In genomic region chr5:113160320-113160719, GRCm38 (mm10) we compare ENCODE assay signal across 18 mouse cellular contexts.
DNase-seq lines count a peak whose midpoint lies in the region; ATAC-seq and TF ChIP-seq lines count a peak whose summit lies in the region.
"Had no signal": no experiment of that assay in that cellular context is flagged by ENCODE, and none has a peak within 500 bp of the region (broad histone marks: within the 10 kb centered on the region; RNA-seq: fewer than 3 reads in every experiment).

No protein-coding gene starts in this region.

- no peak overlapping the region for H3ac ChIP-seq in myocyte (ENCODE audit: control insufficient read depth, insufficient read length)

- no peaks in the 10 kb centered on the region for H3K27me3 ChIP-seq in forebrain, postnatal 0 days (ENCODE audit: insufficient read depth, low read length)
- no peaks in the 10 kb centered on the region for H3K27me3 ChIP-seq in forebrain, embryonic 11.5 days (ENCODE audit: control insufficient read depth, insufficient read depth, low read length)
- no peaks in the 10 kb centered on the region for H3K27me3 ChIP-seq in midbrain, postnatal 0 days (ENCODE audit: insufficient read depth, low read length)
- no peaks in the 10 kb centered on the region for H3K27me3 ChIP-seq in midbrain, embryonic 11.5 days (ENCODE audit: control insufficient read depth, insufficient read depth, low read length)
- H3K27me3 ChIP-seq in myocyte (ENCODE audit: control insufficient read depth, insufficient read depth, insufficient read length): no peaks in the 10 kb centered on the region
- H3K27me3 ChIP-seq: CH12.LX; limb, embryonic 15.5 days had no signal

- DNase-seq in forebrain, postnatal 0 days: no peak
- no peak for DNase-seq in forebrain, embryonic 11.5 days (ENCODE audit: low spot score)
- no peak for DNase-seq in layer of hippocampus, adult 2 months (ENCODE audit: low spot score in 2 of 2)
- no peak for DNase-seq in layer of hippocampus, postnatal 10 days (ENCODE audit: low spot score in 2 of 2)
- DNase-seq in midbrain, postnatal 0 days (ENCODE audit: low spot score): no peak
- no peak for DNase-seq in midbrain, embryonic 11.5 days (ENCODE audit: low spot score, missing footprints)
- DNase-seq: adrenal gland, postnatal 14 days; cerebellum, adult 11 months; gastrocnemius, adult 2 months; heart, postnatal 36 days; kidney, adult 8-10 months; kidney, postnatal 36 days; liver, postnatal 0 days; right cerebral cortex, postnatal 4 days; thymus, adult 2 months had no signal

- no peaks in the 10 kb centered on the region for H3K9me3 ChIP-seq in forebrain, postnatal 0 days (ENCODE audit: low read length)
- H3K9me3 ChIP-seq in forebrain, embryonic 11.5 days (ENCODE audit: control insufficient read depth, low read length): no peaks in the 10 kb centered on the region
- H3K9me3 ChIP-seq in midbrain, postnatal 0 days (ENCODE audit: low read length): no peaks in the 10 kb centered on the region
- no peaks in the 10 kb centered on the region for H3K9me3 ChIP-seq in midbrain, embryonic 11.5 days (ENCODE audit: control insufficient read depth, low read length)
- H3K9me3 ChIP-seq: limb, embryonic 15.5 days had no signal

- no peak for TF ChIP-seq POLR2A in myocyte (IDR thresholded peaks at IDR 0.05; ENCODE audit: insufficient read length, low read depth)

- no peaks in the 10 kb centered on the region for H3K4me1 ChIP-seq in forebrain, postnatal 0 days (ENCODE audit: insufficient read depth)
- peaks cover 9% of the 10 kb centered on the region; the same call in 1 of the 2 replicates for H3K4me1 ChIP-seq in forebrain, embryonic 11.5 days (replicated peaks; ENCODE audit: control insufficient read depth, insufficient read depth, low read length)
- peaks cover 2% of the 10 kb centered on the region; the same call in 1 of the 2 replicates for H3K4me1 ChIP-seq in midbrain, postnatal 0 days (ENCODE audit: insufficient read depth, low read length)
- H3K4me1 ChIP-seq in midbrain, embryonic 11.5 days (ENCODE audit: control insufficient read depth, insufficient read depth, low read length): peaks cover 17% of the 10 kb centered on the region

- H3K4me2 ChIP-seq in forebrain, postnatal 0 days (ENCODE audit: low read depth): no peak overlapping the region
- no peak overlapping the region for H3K4me2 ChIP-seq in forebrain, embryonic 11.5 days (ENCODE audit: low read depth, low read length, severe bottlenecking)
- H3K4me2 ChIP-seq in midbrain, postnatal 0 days (ENCODE audit: low read depth, low read length, poor library complexity, severe bottlenecking): no peak overlapping the region
- no peak overlapping the region for H3K4me2 ChIP-seq in midbrain, embryonic 11.5 days
- peak overlapping the region; percentile 80 for H3K4me2 ChIP-seq in myocyte (ENCODE audit: low read depth)
- H3K4me2 ChIP-seq: limb, embryonic 15.5 days had no signal

- no peak overlapping the region for H3K9ac ChIP-seq in forebrain, postnatal 0 days
- no peak overlapping the region for H3K9ac ChIP-seq in forebrain, embryonic 11.5 days (ENCODE audit: low read length)
- 0 out of 2 replicates have a peak overlapping the region, but pooled peaks have one; percentile 1 for H3K9ac ChIP-seq in midbrain, postnatal 0 days (replicated peaks; ENCODE audit: low read length, poor library complexity, severe bottlenecking)
- no peak overlapping the region for H3K9ac ChIP-seq in midbrain, embryonic 11.5 days (ENCODE audit: low read length)
- H3K9ac ChIP-seq: limb, embryonic 15.5 days; liver, postnatal 0 days had no signal

- no peaks in the 10 kb centered on the region for H3K36me3 ChIP-seq in forebrain, postnatal 0 days (ENCODE audit: insufficient read depth)
- no peaks in the 10 kb centered on the region for H3K36me3 ChIP-seq in forebrain, embryonic 11.5 days (ENCODE audit: control insufficient read depth, insufficient read depth, low read length)
- H3K36me3 ChIP-seq in midbrain, postnatal 0 days (ENCODE audit: insufficient read depth, low read length): no peaks in the 10 kb centered on the region
- no peaks in the 10 kb centered on the region for H3K36me3 ChIP-seq in midbrain, embryonic 11.5 days (ENCODE audit: control insufficient read depth, insufficient read depth, low read length)
- H3K36me3 ChIP-seq in myocyte (ENCODE audit: control insufficient read depth, insufficient read depth): no peaks in the 10 kb centered on the region
- H3K36me3 ChIP-seq: limb, embryonic 15.5 days had no signal

- TF ChIP-seq CTCF in forebrain, postnatal 0 days (IDR thresholded peaks at IDR 0.05; ENCODE audit: low read depth): no peak
- TF ChIP-seq CTCF in layer of hippocampus, adult 2 months (conservative IDR thresholded peaks at IDR 0.05): no peak
- no peak for TF ChIP-seq CTCF in midbrain, postnatal 0 days (IDR thresholded peaks at IDR 0.05)

- WGBS in forebrain, postnatal 0 days: 63% methylated on average over 10 of the region's 10 CpGs
- 77% methylated on average over 10 of the region's 10 CpGs for WGBS in forebrain, embryonic 11.5 days
- WGBS in midbrain, postnatal 0 days: 67% methylated on average over 10 of the region's 10 CpGs
- WGBS in midbrain, embryonic 11.5 days: 77% methylated on average over 10 of the region's 10 CpGs

- ATAC-seq in forebrain, postnatal 0 days: 0 out of 2 replicates have a peak, but pooled peaks have one; percentile 7
- no peak for ATAC-seq in forebrain, embryonic 11.5 days (replicated peaks; ENCODE audit: low FRiP score)
- no peak for ATAC-seq in midbrain, postnatal 0 days (ENCODE audit: low FRiP score)
- no peak for ATAC-seq in midbrain, embryonic 11.5 days (ENCODE audit: low FRiP score)
- ATAC-seq: liver, postnatal 0 days had no signal

- no peak overlapping the region for H3K27ac ChIP-seq in forebrain, postnatal 0 days (ENCODE audit: low read depth, low read length)
- no peak overlapping the region for H3K27ac ChIP-seq in forebrain, embryonic 11.5 days (ENCODE audit: low read depth, low read length)
- peak overlapping the region; percentile 79 for H3K27ac ChIP-seq in layer of hippocampus, adult 2 months
- no peak overlapping the region for H3K27ac ChIP-seq in midbrain, postnatal 0 days (ENCODE audit: low read depth, low read length)
- no peak overlapping the region for H3K27ac ChIP-seq in midbrain, embryonic 11.5 days (ENCODE audit: low read depth, low read length)
- H3K27ac ChIP-seq: gastrocnemius, adult 2 months had no signal

- H3K79me2 ChIP-seq in myocyte (ENCODE audit: control insufficient read depth, insufficient read depth): no peaks in the 10 kb centered on the region

- H3K4me3 ChIP-seq in forebrain, postnatal 0 days (ENCODE audit: low read depth, low read length): no peak overlapping the region
- no peak overlapping the region for H3K4me3 ChIP-seq in forebrain, embryonic 11.5 days (ENCODE audit: low read depth, low read length)
- peak overlapping the region; percentile 28; the same call in 1 of the 2 replicates for H3K4me3 ChIP-seq in layer of hippocampus, adult 2 months
- no peak overlapping the region for H3K4me3 ChIP-seq in midbrain, postnatal 0 days (ENCODE audit: low read depth, low read length)
- no peak overlapping the region for H3K4me3 ChIP-seq in midbrain, embryonic 11.5 days (ENCODE audit: low read depth, low read length)
- no peak overlapping the region for H3K4me3 ChIP-seq in myocyte
- H3K4me3 ChIP-seq: gastrocnemius, adult 2 months; limb, embryonic 15.5 days had no signal

TF ChIP-seq in myocyte, 11 proteins besides CTCF, POLR2A, EP300 and RAD21:
- TF ChIP-seq E2F4 (IDR thresholded peaks at IDR 0.05; ENCODE audit: insufficient read depth) (no peak), SRF (IDR thresholded peaks at IDR 0.05; ENCODE audit: control insufficient read depth, insufficient read length, low read depth) (no peak), REST (IDR thresholded peaks at IDR 0.05; ENCODE audit: insufficient read depth, insufficient read length) (no peak), TCF3 (IDR thresholded peaks at IDR 0.05; ENCODE audit: insufficient read length, low read depth) (no peak), TCF12 (IDR thresholded peaks at IDR 0.05; ENCODE audit: insufficient read depth, poor library complexity, severe bottlenecking) (no peak), MYOD1 (IDR thresholded peaks at IDR 0.05; ENCODE audit: control insufficient read depth in 1 of 3, insufficient read length in 2 of 3, low read depth in 2 of 3) (no peak)
TF ChIP-seq in myocyte: peak in this region for 0.
